Mouse (Mus musculus) thymus, adult 18-20 months (tissue): Measurements from ENCODE around the gene H2-Eb1.
"Not testable (repeated sequence)": the region's sequence is repeated elsewhere in the genome, so short reads cannot be mapped to it uniquely, and the experiment has no call there.

ENCODE experiments used
- DNase-seq, 2 experiments: peaks; one replicate each; pipeline ENCODE4 v3.0.0; 2022; ENCODE audit warnings: mixed read lengths in 2 of 2

H2-Eb1 gene

DNA sequence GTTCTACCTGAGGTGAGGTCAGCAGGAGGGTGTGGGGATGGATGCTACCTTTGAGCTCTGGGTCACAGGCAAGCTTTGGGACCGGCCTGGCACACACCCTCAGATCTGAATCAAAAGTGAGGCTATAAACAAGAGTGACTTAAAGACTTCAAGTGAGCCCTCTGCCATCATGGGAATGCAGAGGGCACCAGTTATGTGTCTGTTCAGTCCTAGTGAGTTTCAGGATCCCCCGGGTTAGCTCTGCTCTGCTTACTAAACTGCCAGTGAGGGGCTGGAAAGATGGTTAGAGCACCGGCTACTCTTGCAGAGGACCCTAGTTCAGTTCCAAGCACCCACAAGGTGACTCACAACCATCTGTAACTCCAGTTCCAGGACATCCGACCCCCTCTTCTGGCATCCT, 13.1 kb upstream of the H2-Eb1 start:
- DNase-seq, result no peak

DNA sequence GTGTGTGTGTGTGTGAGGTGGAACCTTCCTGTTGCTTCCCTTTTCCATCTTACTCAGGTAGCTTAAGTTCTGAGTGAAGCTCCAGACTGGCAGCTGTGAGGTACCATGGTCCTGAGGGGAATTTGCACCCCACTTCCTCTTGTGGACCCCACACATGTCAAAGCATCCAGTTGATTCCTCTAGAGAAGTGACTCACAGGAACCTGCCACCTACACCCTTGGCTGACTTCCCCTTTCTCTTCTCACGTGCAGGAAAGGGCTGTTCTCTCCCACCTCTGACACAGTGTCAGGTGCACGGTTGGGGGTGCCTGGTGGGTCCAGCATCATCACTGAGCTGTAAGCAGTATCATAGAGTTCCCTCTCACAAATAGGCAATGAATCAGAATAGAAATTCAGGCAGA, 12.1 kb upstream of the H2-Eb1 start:
- DNase-seq, result no peak

DNA sequence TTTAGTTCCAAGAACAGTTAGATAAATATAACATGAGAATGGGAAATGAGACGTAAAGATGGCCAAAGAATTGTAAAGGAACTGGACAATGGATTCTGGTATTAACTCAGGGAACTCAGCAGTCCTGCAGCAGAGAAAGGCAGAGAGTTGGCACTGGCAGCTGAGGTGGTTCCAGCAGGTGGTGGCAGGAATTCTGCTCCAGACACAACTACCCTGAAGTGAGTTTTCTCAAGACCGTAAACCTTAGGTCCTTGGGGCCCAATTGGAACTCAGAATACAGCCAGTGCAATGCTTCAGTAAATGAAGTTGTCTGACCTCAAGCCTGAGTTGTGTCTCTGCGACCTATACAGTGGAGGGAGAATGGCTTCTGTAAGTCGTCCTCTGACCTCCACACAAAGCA, 11.4 kb upstream of the H2-Eb1 start:
- no peak for DNase-seq

DNA sequence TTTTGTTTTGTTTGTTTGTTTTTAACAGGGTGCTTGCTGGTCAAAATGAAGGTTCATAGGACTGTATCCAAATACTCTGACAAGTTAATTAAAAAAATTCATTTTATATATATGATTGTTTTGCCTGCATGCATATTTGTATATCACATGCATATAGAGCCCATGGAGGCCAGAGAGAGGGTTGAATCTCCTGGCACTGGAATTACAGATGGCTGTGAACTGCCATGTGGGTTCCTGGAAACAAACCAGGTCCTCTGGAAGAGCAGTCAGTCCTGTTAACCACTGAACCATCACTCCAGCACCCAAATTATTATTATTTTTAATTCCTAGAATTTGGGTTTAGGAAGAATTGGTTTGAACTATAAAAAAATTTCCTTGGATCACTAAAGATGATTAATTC, 10.4 kb upstream of the H2-Eb1 start:
- no peak for DNase-seq

DNA sequence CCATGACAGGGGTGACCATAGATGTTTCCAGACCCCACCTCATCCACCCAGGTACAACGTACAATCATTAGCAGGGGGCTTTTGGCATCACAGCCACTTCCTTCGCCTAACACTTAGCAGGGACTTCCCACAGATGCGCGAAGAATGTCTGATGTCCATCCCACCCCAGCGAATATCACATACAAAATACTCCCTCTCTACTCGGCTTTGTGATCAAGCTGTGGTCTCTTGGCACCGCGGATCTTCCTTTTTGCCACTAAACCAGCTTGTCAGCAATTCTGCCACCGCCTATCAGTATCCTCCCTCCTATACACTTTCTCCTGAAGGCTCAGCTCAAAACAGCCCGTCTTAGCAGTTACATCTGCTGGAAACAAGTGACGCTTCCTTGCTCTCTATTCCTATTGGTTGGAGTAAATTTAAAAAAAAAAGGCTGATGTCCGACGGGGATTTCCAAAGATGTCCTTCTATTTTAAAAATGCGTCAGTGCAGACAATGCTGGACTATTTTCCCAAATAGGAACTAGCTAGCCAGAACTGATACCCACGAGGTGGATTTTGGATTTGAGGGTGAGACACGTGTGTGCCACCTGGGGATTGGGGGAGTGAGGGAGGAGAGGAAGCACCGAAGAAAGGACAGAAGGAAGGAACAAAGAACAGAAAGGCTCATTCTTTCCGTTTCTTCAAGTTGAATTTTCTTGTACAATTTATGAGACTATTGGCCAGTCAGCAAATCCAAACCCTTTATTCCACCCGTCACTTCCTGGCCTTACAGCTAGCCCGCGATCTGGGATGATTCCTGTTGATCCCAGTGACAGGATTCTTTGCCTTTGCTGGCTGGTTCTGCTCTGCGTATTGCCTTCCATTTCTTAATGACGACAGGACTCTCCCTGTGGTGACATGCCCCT, 9.5 kb upstream of the H2-Eb1 start:
- no peak for DNase-seq

DNA sequence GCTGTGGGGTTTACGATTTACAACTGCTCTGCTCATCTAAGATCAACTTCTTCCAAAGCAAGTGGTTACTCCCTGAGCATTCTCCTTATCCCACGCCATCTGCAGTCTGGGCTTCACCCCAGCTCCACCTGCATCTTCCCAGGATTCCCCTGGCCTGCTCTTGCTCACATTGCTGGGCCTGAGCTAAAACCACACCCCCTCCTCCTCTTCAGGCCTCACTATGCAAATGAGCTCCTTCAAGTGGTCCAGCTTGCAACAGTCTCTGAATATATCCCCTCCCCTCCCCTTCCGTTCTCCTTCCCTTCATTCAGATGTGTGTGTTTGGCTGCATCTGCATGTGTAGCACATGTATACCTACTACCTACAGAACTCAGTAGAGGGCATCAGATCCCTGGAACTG, 6.3 kb upstream of the H2-Eb1 start:
- no peak for DNase-seq

DNA sequence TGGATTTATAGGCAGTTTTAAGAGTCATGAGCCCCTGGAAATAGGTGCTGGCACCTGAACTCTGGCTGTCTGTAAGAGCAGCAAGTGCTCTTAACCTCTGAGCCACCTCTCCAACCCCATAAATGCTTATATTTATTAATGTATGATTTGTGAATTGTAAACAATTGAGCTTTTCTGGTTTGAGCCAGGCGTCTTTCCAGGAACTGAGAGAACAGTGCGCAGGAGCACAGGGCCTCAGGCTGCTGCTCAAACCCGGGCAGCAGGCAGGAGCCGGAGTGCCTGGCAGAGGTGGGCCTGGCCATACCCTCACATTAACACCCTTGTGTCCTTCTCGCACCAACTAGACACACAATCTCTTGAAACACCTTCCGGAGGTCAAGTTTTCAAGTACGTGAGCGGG, 5.6 kb upstream of the H2-Eb1 start:
- DNase-seq, result no peak

DNA sequence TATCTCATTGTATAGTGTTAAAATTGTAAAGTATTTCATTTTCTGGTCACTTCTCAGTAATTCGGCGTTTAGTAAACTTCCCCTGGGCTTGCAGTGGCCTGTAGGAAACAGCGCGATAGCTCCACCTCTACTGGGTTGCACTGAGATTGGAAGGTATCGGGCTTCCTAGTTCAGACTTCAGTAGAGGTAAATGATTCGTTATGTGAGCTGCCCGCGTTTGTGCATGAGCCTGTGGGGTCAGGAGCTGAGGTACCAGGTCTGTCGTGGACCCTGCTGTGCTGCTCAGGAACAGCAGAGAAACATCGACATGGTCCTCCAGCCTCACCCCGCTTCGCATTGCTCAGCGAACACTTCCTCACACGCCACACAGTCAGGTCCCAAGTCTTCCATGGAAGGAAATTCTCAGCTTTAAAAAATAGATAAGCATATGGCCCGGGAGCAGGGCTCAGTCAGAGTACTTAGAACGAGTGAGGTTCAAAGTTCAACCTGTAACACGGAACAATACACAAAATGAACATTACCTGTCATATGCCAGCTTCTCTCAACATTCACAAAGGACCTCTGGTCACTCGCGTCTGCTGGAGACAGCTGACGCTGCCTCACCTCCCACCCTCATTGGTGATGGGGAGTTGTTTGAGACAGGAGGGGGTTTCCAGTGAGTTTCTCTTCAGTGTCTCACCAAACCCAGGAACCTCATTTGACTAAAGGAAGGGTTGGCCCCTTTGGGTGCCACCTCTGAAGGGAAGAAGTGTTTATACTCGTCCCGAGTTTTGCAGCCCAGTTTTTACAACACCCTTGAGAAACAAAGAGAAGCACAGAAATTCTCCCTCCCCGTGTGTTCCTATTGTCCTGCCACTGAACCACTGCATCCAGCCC, 4.7 kb upstream of the H2-Eb1 start:
- DNase-seq, result peak in 1 of 2 experiments; percentile 47

DNA sequence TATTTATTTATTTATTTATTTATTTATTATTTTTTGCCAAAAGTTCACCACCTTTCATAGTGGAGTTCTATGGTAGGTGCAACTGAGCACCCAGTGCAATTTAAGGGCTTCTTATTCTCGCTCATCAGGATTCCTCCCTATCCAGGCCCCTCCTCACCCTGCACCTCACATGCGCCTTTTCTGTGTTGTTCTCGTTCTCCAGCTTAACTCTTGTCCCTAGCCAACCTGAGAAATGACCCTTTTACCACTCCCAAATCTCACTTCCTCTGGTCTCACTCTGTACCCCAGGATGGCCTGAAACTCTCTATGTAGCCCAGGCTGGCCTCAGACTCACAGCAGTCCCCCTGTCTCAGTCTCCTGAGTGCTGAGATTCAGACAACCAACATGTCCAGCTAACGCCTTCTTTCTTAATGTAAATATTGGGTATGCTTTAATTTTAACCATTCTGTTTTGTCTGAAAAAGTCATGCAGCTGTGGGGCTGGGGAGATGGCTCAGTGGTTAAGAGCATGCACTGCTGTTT, 3.9 kb upstream of the H2-Eb1 start:
- DNase-seq, result no peak

DNA sequence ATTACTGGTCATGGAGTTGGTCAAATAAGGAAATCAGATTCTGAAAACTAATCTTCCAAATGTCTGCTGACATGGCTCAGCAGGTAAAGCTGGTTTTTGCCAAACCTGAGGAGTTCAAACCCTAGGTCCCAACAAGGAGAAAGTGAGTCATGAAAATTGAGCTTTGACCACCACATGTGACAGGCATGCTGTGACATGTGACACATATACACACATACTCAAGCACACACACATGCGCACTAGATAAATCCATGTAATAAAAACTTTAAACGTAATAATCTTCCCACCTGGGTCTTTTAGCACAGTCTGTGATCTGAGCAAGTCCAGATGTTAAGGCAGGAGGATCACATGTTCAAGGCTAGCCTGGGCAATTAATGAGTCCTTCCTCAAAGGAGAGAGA, 1.9 kb upstream of the H2-Eb1 start:
- no peak for DNase-seq

DNA sequence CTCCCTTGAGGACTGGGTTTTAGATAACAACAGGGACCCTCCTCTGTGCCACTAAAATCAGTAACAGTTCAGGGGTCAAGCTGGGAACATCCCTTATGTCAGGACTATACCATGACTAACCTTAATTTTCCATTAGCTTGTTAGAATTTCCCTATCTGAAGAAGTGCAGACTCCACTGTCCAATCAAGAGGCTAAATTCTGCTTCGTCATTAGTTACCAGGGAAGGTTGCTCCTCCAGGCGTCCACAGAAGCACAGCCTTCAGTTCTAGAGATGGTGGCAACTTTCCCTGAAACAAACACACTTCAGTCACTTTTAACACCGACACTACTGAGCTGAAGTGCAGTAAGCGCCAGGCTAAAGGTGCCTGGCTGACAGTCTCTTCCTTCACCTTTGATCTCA, 916 bp upstream of the H2-Eb1 start:
- DNase-seq, result peak in 1 of 2 experiments; percentile 51

DNA sequence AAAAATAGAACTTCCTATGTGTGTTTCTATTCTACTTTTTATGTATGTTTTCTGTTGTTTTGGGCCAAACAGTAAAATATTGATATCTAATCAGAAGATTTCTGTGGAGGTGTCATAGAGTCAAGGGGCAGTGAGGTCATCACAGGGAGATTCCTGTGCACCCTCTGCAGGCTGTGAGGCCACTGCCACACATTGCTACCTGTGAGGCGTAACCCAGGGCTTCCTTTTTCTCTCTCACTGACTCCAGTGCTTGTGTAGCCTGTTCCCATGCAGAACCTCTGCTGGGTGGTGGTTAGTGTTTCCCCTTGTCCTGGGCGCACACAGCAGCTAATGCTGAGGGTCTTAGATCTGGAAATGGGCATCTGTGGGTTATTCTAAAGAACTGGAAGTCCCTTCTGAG, 740 bp downstream of the H2-Eb1 start:
- no peak for DNase-seq

DNA sequence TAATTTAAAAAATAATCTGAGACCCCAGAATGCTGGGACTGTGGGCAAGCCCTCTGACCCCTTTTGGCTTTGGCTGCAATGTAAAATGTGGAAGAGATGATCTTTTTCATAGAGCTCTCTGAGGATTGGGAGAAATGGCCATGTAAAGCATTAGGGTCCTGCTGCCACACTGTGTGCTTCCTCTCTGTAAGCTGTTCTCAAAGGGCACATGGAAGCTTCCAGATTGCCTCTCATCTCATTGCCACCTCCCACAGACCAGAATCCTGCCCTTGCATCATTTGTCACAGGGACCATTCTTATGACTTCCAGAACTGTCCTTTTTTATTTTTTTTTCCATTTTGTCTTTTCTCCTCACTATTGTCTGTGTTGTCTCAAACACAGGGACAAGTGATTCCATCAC, 1.5 kb downstream of the H2-Eb1 start:
- no peak for DNase-seq

DNA sequence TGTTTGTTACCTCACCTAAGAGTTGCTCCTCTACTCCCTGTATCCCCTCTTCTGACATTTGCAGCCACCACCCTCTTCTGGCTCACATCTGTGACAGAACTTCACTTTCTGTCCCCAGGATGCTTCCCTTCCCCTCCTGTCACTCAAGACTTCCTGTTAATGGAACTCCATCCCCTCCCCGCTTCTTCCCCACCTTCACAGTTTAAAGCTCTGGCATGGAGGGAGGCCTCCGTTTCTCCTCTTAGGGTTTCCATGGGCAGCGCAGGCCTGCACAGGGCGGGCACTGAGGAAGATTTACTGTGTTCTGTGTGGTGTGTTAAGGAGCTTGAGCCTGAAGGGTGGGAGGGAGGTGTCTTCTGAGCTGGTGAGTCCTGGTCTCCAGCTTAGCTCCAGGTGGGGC, 2.5 kb downstream of the H2-Eb1 start:
- no peak for DNase-seq

DNA sequence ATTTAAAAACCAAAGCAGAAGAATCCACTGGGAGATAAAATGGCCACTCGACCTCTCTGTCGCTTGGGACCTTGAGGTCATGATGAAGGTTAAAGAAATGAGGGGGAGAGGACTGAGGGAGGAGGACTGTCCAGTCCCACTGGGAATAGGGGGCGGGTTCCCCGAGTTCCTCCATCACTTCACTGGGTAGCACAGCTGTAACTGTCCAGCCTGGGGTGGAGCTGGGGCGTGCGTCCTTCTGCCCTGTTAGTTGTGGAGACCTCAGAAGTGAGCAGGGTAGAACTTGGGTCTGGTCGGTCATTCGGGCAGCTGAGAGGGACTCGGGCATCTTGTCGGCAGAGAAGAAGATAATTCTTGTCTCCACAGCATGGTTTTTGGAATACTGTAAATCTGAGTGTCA, 3.6 kb downstream of the H2-Eb1 start:
- DNase-seq, result no peak

DNA sequence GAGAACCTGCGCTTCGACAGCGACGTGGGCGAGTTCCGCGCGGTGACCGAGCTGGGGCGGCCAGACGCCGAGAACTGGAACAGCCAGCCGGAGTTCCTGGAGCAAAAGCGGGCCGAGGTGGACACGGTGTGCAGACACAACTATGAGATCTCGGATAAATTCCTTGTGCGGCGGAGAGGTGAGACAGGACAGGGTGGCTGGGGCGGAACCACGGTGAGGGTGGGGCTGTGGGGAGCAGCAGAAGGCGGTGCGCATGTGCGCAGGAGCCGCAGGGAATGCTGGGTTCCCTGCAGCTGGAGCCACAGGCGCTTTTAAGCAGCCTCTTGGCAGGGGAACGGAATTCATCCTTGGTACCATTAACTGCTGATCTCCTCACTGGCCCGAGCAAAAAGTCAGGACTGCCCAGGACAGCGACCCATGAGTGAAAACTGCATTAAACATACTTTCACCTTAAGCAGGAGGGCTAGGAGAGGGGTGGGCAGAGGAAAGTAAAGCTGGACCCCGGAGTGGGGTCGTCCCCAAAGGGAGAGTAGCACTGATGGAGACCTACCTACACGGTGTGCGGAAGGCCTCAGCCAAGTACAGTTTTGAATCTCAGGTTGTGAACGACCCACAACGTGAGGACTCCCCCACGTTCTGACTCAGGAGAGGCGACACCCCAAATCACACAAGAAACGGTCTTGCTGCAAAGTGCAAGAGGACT, 4.2 kb downstream of the H2-Eb1 start:
- DNase-seq, result peak; percentile 57 to 61

DNA sequence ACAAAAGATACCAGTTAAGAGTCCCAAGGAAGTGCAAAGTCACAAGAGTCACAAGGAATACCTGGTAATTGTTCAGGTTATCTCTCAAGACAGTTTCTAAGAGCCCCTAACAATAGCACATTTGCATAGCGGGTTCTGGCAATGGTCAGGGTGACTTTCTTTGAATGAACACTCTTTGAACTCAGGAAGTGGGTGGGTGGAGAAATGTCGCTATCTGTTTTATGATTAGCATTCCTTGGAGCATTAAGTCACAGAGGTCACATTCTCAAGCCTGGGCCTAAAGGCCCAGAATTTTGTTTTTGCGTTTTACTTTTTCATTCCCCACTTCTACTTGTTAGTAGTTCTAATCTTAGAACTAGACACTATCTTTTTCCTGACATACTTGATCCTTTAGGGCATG, 4.9 kb downstream of the H2-Eb1 start:
- DNase-seq, result not testable (repeated sequence)

DNA sequence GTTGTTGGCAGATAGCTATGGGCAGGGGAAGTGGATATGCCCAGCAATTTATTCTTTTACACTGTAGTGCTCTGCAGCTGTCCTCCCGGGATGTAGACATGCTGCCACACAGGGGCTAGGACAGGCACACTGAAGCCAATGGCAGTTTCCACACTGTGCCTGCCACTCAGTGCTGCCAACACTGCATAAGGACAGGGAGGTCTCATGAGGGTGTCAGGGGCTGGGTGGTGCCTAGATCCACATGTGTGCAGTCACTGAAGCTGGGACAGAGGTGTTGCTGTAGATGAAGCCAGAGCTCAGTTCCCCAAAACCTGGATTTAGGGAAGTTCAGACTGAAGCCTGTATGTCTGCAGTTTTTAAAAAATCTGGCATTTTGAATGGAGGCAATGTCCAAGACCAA, 6.5 kb downstream of the H2-Eb1 start:
- DNase-seq, result no peak

DNA sequence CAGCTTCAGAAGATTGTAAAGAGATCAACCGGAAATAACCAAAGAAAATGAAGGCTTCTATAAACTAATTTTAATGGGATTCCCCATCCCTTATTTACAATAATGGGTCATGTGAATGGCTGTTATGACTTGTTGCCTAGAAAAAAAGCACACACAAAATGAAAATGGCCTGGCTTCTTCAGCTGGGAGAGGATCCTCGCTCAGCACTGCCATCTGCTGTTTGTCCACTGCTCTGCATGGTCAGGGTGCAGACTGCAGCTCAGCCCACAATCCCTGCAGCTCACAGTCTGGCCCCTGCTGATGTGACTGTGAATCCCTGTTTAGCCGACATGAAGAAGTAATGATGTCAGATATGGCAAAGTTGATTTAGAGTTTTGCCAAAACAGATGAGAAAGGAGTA, 7.7 kb downstream of the H2-Eb1 start:
- peak in 1 of 2 experiments; percentile 52 for DNase-seq

DNA sequence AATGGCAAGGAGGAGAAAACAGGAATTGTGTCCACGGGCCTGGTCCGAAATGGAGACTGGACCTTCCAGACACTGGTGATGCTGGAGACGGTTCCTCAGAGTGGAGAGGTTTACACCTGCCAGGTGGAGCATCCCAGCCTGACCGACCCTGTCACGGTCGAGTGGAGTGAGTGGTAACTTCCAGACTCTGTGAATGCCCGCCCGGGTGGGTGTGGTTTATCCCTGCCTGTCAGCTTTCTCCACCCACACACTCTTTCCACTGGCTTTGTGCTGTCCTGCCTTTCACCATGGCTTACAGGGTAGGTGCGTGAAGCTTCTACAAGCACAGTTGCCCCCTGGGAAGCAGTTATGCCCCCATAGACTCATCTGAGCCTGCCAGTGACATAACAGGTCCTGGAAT, 8.6 kb downstream of the H2-Eb1 start:
- DNase-seq, result no peak

DNA sequence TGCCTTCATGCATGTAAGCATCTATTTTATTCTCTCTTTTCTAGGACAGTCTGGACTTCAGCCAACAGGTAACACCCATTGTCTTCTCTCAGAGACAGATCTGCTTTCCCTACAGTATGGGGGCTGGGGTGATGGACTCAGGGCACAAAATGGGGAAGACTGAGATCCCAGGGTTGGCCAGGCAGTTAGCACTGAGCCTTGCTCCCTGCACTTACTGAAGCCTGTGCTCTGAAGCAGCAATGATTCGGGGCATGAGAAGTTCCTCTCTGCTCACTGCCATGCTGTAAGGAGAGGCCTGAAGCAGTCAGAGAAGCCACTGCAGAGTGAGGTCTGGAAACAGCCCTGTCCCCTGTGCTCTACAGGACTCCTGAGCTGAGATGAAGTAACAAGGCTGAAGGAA, 9.8 kb downstream of the H2-Eb1 start:
- no peak for DNase-seq

DNA sequence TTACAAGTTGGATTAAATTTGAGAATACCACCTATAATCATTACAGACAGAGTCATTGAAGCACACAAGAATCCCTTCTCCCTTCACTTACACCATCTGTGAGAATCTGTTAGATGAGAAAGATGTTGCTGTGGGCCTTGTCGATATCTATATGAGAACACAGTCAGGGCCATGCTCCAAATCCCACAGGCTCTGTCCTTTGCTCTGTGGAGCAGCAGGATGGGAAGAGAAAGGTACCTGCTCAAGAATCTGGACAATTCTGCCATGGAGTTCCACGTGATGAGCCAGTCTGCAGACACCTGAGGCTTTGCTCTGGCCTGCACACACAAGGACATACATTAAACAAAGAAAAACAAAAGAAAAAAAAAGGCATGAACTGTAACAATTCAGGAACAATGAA, 11.0 kb downstream of the H2-Eb1 start:
- no peak for DNase-seq

DNA sequence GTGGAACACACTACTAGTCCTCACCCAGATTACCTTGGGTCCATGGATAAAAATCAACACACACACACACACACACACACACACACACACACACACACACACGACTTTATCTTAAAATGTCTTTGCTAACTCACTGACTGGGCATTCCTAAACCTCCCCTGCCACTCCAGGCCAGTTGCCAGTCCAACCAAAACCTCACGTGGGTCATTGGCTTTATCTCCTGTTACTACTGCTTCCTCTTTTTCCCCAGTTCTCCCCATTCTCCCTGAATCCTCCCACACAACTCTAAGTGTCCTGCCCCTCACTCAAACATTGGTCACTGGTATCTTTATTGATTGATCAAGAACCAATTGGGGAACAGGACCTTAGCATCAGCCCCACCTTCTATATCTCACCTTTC, 11.6 kb downstream of the H2-Eb1 start:
- DNase-seq, result no peak
